Mouse (Mus musculus): ENCODE data around the gene H2afx. TPM values are rescaled to one million over a fixed set of nuclear protein-coding genes. Genes with fewer than 3 reads are reported as not detected.

H2afx gene
- polyA plus RNA-seq, 1 experiment from 2014 or later, result 124 TPM

- WGBS, result under 1% methylated on average over 50 of the region's 54 CpGs
Measured at GRCm38 (mm10) chr9:44305466-44306079, 28.9 kb upstream of the H2afx start, which contains the start of gene Hinfp. Gene Hinfp (minus strand): TSS chr9:44305671.

GRCm38 (mm10) chr9:44306532-44306931 is 28.0 kb upstream of the H2afx start:
- Histone ChIP-seq H3K4me2 (ENCODE audit: low read length) (no peak overlapping the region), H3K4me1 (ENCODE audit: control insufficient read depth, insufficient read depth, low read length) (peaks cover 13% of the 10 kb centered on the region), H3K4me3 (ENCODE audit: low read depth, low read length) (no peak overlapping the region), H3K27me3 (ENCODE audit: control insufficient read depth, insufficient read depth, low read depth, low read length) (no peaks in the 10 kb centered on the region), H3K27ac (ENCODE audit: low read length) (no peak overlapping the region), H3K9ac (ENCODE audit: low read depth, low read length) (no peak overlapping the region), H3K9me3 (replicated peaks; ENCODE audit: control insufficient read depth, low read length, poor library complexity, severe bottlenecking) (no peaks in the 10 kb centered on the region), H3K36me3 (ENCODE audit: control insufficient read depth, insufficient read depth, low read length) (peaks cover 10% of the 10 kb centered on the region; the same call in 1 of the 2 replicates)
- ATAC-seq, result no peak
- WGBS, result 92% methylated on average over 6 of the region's 6 CpGs

More at GRCm38 (mm10) chr9:44305466-44306079, 28.9 kb upstream of the H2afx start, which contains the start of gene Hinfp:
- H3K27ac ChIP-seq (ENCODE audit: low read length), result peak within 1 kb of the TSS; percentile 86
- H3K27me3 ChIP-seq (ENCODE audit: control insufficient read depth, insufficient read depth, low read depth, low read length), result no peaks in the 10 kb centered on the region
- H3K4me3 ChIP-seq (ENCODE audit: low read depth, low read length), result peak within 1 kb of the TSS; percentile 91
- peak within 1 kb of the TSS; percentile 95 for H3K9ac ChIP-seq (ENCODE audit: low read depth, low read length)
- ATAC-seq, result peak; percentile 98
- H3K4me2 ChIP-seq (ENCODE audit: low read length), result peak within 1 kb of the TSS; percentile 66
- H3K36me3 ChIP-seq (ENCODE audit: control insufficient read depth, insufficient read depth, low read length), result peaks cover 8% of the 10 kb centered on the region; the same call in 1 of the 2 replicates
- no peaks in the 10 kb centered on the region for H3K9me3 ChIP-seq (replicated peaks; ENCODE audit: control insufficient read depth, low read length, poor library complexity, severe bottlenecking)
- H3K4me1 ChIP-seq (ENCODE audit: control insufficient read depth, insufficient read depth, low read length), result peaks cover 13% of the 10 kb centered on the region

GRCm38 (mm10) chr9:44307248-44307647 is 27.2 kb upstream of the H2afx start:
- Histone ChIP-seq H3K4me3 (ENCODE audit: low read depth, low read length) (no peak overlapping the region), H3K4me2 (ENCODE audit: low read length) (no peak overlapping the region), H3K27ac (ENCODE audit: low read length) (no peak overlapping the region), H3K27me3 (ENCODE audit: control insufficient read depth, insufficient read depth, low read depth, low read length) (no peaks in the 10 kb centered on the region), H3K4me1 (ENCODE audit: control insufficient read depth, insufficient read depth, low read length) (peaks cover 13% of the 10 kb centered on the region), H3K9me3 (replicated peaks; ENCODE audit: control insufficient read depth, low read length, poor library complexity, severe bottlenecking) (no peaks in the 10 kb centered on the region), H3K9ac (ENCODE audit: low read depth, low read length) (no peak overlapping the region), H3K36me3 (ENCODE audit: control insufficient read depth, insufficient read depth, low read length) (peaks cover 4% of the 10 kb centered on the region; the same call in 1 of the 2 replicates)
- ATAC-seq, result no peak
- 92% methylated on average over 2 of the region's 2 CpGs for WGBS

- H3K27me3 ChIP-seq (ENCODE audit: control insufficient read depth, insufficient read depth, low read depth, low read length), result no peaks in the 10 kb centered on the region
- H3K27ac ChIP-seq (ENCODE audit: low read length), result no peak overlapping the region
- H3K4me2 ChIP-seq (ENCODE audit: low read length), result no peak overlapping the region
- peaks cover 1% of the 10 kb centered on the region for H3K4me1 ChIP-seq (ENCODE audit: control insufficient read depth, insufficient read depth, low read length)
- 70% methylated on average over 3 of the region's 3 CpGs for WGBS
- no peak overlapping the region for H3K4me3 ChIP-seq (ENCODE audit: low read depth, low read length)
- ATAC-seq, result no peak
- no peaks in the 10 kb centered on the region for H3K9me3 ChIP-seq (replicated peaks; ENCODE audit: control insufficient read depth, low read length, poor library complexity, severe bottlenecking)
- H3K36me3 ChIP-seq (ENCODE audit: control insufficient read depth, insufficient read depth, low read length), result peaks cover 11% of the 10 kb centered on the region
- H3K9ac ChIP-seq (ENCODE audit: low read depth, low read length), result no peak overlapping the region
Measured at GRCm38 (mm10) chr9:44309756-44310155, 24.7 kb upstream of the H2afx start.

DNA sequence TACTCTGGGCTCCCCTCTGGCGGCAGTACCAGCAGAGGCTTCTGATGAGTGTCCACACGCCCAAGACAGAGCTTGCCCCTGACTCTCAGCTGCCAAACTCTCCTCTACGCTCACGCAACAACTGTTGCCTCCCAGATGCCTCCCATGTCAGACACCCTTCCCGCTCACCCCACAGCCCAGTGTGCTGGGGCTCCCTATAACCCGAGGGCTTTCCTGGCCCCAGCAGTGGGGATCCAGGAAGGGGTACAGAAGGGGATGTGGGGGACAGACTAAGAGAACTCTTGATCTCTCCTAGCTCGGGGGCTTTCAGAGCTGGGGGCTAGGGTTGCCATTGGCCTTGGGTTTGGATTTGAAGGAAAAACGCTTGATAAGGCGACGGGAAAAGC is 23.8 kb upstream of the H2afx start:
- Histone ChIP-seq H3K9ac (ENCODE audit: low read depth, low read length) (no peak overlapping the region), H3K27ac (ENCODE audit: low read length) (no peak overlapping the region), H3K4me2 (ENCODE audit: low read length) (no peak overlapping the region), H3K9me3 (replicated peaks; ENCODE audit: control insufficient read depth, low read length, poor library complexity, severe bottlenecking) (no peaks in the 10 kb centered on the region), H3K27me3 (ENCODE audit: control insufficient read depth, insufficient read depth, low read depth, low read length) (no peaks in the 10 kb centered on the region), H3K4me1 (ENCODE audit: control insufficient read depth, insufficient read depth, low read length) (no peaks in the 10 kb centered on the region), H3K36me3 (ENCODE audit: control insufficient read depth, insufficient read depth, low read length) (peaks cover 19% of the 10 kb centered on the region), H3K4me3 (ENCODE audit: low read depth, low read length) (no peak overlapping the region)
- no peak for ATAC-seq
- WGBS, result 28% methylated on average over 10 of the region's 10 CpGs

- H3K9ac ChIP-seq (ENCODE audit: low read depth, low read length), result no peak overlapping the region
- H3K4me1 ChIP-seq (ENCODE audit: control insufficient read depth, insufficient read depth, low read length), result no peaks in the 10 kb centered on the region
- 7% methylated on average over 27 of the region's 27 CpGs for WGBS
- H3K27me3 ChIP-seq (ENCODE audit: control insufficient read depth, insufficient read depth, low read depth, low read length), result no peaks in the 10 kb centered on the region
- H3K4me2 ChIP-seq (ENCODE audit: low read length), result no peak overlapping the region
- H3K9me3 ChIP-seq (replicated peaks; ENCODE audit: control insufficient read depth, low read length, poor library complexity, severe bottlenecking), result no peaks in the 10 kb centered on the region
- ATAC-seq, result peak; percentile 36; the same call in 1 of the 2 replicates
- H3K4me3 ChIP-seq (ENCODE audit: low read depth, low read length), result no peak overlapping the region
- no peak overlapping the region for H3K27ac ChIP-seq (ENCODE audit: low read length)
- peaks cover 19% of the 10 kb centered on the region for H3K36me3 ChIP-seq (ENCODE audit: control insufficient read depth, insufficient read depth, low read length)
Measured at GRCm38 (mm10) chr9:44311136-44312134, 23.1 kb upstream of the H2afx start.

DNA sequence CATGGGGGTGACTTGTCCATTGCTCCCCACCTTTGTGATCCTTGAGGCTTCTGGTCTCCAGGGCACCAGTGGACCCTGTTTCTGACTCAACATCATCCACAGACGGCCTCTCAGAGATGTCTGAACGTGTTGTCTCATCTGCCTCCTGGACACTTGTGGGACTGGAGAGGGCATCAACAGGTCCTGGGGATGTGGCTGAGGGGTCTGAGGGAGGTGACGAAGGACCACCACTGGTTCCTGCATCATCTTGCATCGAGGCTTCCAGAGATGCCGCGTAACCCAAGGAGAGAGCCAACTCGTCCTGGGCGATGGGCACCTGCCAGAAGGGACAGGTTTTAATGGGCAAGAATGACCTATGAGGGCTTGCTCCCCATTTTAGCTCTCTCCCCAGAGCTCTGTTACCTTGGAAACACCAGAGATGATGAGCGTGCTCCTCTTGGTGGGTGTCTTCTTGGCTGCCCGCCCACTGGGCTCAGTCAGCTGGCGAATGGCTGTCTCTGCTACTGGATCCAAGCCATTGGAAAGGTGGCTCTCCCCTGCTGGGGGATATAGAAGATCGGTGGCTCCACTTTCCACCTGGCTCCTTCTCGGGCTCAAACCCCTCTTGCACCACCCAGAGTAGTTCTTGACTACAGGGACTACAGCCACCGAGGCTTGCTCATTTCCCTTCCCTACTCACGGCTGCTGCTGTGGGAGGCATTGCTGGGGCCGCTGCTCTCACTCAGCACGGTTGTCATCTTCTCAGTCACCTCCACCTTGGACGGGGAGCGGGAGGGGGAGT is 20.8 kb upstream of the H2afx start:
- no peak overlapping the region for H3K4me3 ChIP-seq (ENCODE audit: low read depth, low read length)
- no peak for ATAC-seq
- H3K36me3 ChIP-seq (ENCODE audit: control insufficient read depth, insufficient read depth, low read length), result peaks cover 19% of the 10 kb centered on the region
- H3K9me3 ChIP-seq (replicated peaks; ENCODE audit: control insufficient read depth, low read length, poor library complexity, severe bottlenecking), result no peaks in the 10 kb centered on the region
- WGBS, result 72% methylated on average over 19 of the region's 19 CpGs
- no peaks in the 10 kb centered on the region for H3K27me3 ChIP-seq (ENCODE audit: control insufficient read depth, insufficient read depth, low read depth, low read length)
- H3K27ac ChIP-seq (ENCODE audit: low read length), result no peak overlapping the region
- H3K4me1 ChIP-seq (ENCODE audit: control insufficient read depth, insufficient read depth, low read length), result peaks cover 14% of the 10 kb centered on the region
- H3K4me2 ChIP-seq (ENCODE audit: low read length), result no peak overlapping the region
- H3K9ac ChIP-seq (ENCODE audit: low read depth, low read length), result no peak overlapping the region

GRCm38 (mm10) chr9:44314257-44314547 is 20.3 kb upstream of the H2afx start:
- H3K27me3 ChIP-seq (ENCODE audit: control insufficient read depth, insufficient read depth, low read depth, low read length), result no peaks in the 10 kb centered on the region
- H3K36me3 ChIP-seq (ENCODE audit: control insufficient read depth, insufficient read depth, low read length), result peaks cover 19% of the 10 kb centered on the region
- no peak overlapping the region for H3K4me2 ChIP-seq (ENCODE audit: low read length)
- no peaks in the 10 kb centered on the region for H3K9me3 ChIP-seq (replicated peaks; ENCODE audit: control insufficient read depth, low read length, poor library complexity, severe bottlenecking)
- H3K4me1 ChIP-seq (ENCODE audit: control insufficient read depth, insufficient read depth, low read length), result peaks cover 19% of the 10 kb centered on the region
- H3K27ac ChIP-seq (ENCODE audit: low read length), result no peak overlapping the region
- WGBS, result 54% methylated on average over 4 of the region's 4 CpGs
- H3K9ac ChIP-seq (ENCODE audit: low read depth, low read length), result no peak overlapping the region
- ATAC-seq, result no peak
- H3K4me3 ChIP-seq (ENCODE audit: low read depth, low read length), result no peak overlapping the region

All from midbrain, embryonic 16.5 days (tissue).